Mouse (Mus musculus) urinary bladder, postnatal 4 days (tissue): ENCODE data around the gene Ifit2.
"Not testable (repeated sequence)": the region's sequence is repeated elsewhere in the genome, so short reads cannot be mapped to it uniquely, and the experiment has no call there.

ENCODE experiments used
- DNase-seq, 2 experiments: peaks; one replicate each; pipeline ENCODE4 v3.0.0; 2021 to 2022; ENCODE audit warnings: low spot score in 2 of 2

Ifit2 gene

GRCm38 (mm10) chr19:34546211-34546610, 4.3 kb upstream of the Ifit2 start:
- no peak for DNase-seq

GRCm38 (mm10) chr19:34547976-34548375, 2.5 kb upstream of the Ifit2 start:
- DNase-seq, result peak; percentile 37 to 79

- DNase-seq, result no peak
Observed at GRCm38 (mm10) chr19:34550205-34550533, 325 bp upstream of the Ifit2 start.

- no peak for DNase-seq
Observed at GRCm38 (mm10) chr19:34551981-34552380, 1.5 kb downstream of the Ifit2 start.

GRCm38 (mm10) chr19:34553021-34553420, 2.5 kb downstream of the Ifit2 start:
- no peak for DNase-seq

GRCm38 (mm10) chr19:34553522-34553921, 3.0 kb downstream of the Ifit2 start:
- no peak for DNase-seq

- no peak for DNase-seq
Observed at GRCm38 (mm10) chr19:34554061-34554460, 3.6 kb downstream of the Ifit2 start.

GRCm38 (mm10) chr19:34556621-34557020, 6.1 kb downstream of the Ifit2 start:
- DNase-seq, result no peak

- DNase-seq, result no peak
Observed at GRCm38 (mm10) chr19:34562556-34562955, 12.1 kb downstream of the Ifit2 start.

- DNase-seq, result no peak
Observed at GRCm38 (mm10) chr19:34566178-34566784, 15.8 kb downstream of the Ifit2 start.

GRCm38 (mm10) chr19:34568988-34569895, 18.7 kb downstream of the Ifit2 start:
- no peak for DNase-seq

- no peak for DNase-seq
Observed at GRCm38 (mm10) chr19:34569896-34570476, 19.5 kb downstream of the Ifit2 start.

GRCm38 (mm10) chr19:34571080-34571479, 20.6 kb downstream of the Ifit2 start:
- DNase-seq, result no peak

- no peak for DNase-seq
Observed at GRCm38 (mm10) chr19:34573650-34574049, 23.2 kb downstream of the Ifit2 start.

GRCm38 (mm10) chr19:34577121-34577520, 26.6 kb downstream of the Ifit2 start:
- no peak for DNase-seq

GRCm38 (mm10) chr19:34582696-34583095, 32.2 kb downstream of the Ifit2 start:
- DNase-seq, result not testable (repeated sequence)

GRCm38 (mm10) chr19:34583126-34583766, 32.8 kb downstream of the Ifit2 start, which contains the start of gene Ifit3:
TSS of gene Ifit3 (plus strand) at chr19:34583531.
- DNase-seq, result not testable (repeated sequence)

- DNase-seq, result not testable (repeated sequence)
Observed at GRCm38 (mm10) chr19:34585740-34586458, 35.4 kb downstream of the Ifit2 start.

GRCm38 (mm10) chr19:34587898-34588692, 37.6 kb downstream of the Ifit2 start:
- not testable (repeated sequence) for DNase-seq

- DNase-seq, result no peak
Observed at GRCm38 (mm10) chr19:34588959-34589358, 38.5 kb downstream of the Ifit2 start.

- DNase-seq, result no peak
Observed at GRCm38 (mm10) chr19:34593456-34593855, 43.0 kb downstream of the Ifit2 start.
